Comparison of ENCODE assay signal across 20 mouse cellular contexts in genomic region chr7:73303818-73304217, GRCm38 (mm10).
DNase-seq lines count a peak whose midpoint lies in the region; ATAC-seq and TF ChIP-seq lines count a peak whose summit lies in the region.
"Had no signal": no experiment of that assay in that cellular context is flagged by ENCODE, and none has a peak within 500 bp of the region (broad histone marks: within the 10 kb centered on the region; RNA-seq: fewer than 3 reads in every experiment).

No protein-coding gene starts in this region.

- H3K4me2 ChIP-seq in hindbrain, embryonic 16.5 days (ENCODE audit: low read length) = no peak overlapping the region
- H3K4me2 ChIP-seq in forebrain, postnatal 0 days (ENCODE audit: low read depth) = no peak overlapping the region
- H3K4me2 ChIP-seq in midbrain, postnatal 0 days (ENCODE audit: low read depth, low read length, poor library complexity, severe bottlenecking) = no peak overlapping the region
- H3K4me2 ChIP-seq: embryonic facial prominence, embryonic 12.5 days; limb, embryonic 13.5 days; liver, embryonic 15.5 days had no signal

- no peaks in the 10 kb centered on the region for H3K9me3 ChIP-seq in hindbrain, embryonic 10.5 days
- H3K9me3 ChIP-seq in hindbrain, embryonic 16.5 days (ENCODE audit: control insufficient read depth, low read length) = no peaks in the 10 kb centered on the region
- no peaks in the 10 kb centered on the region for H3K9me3 ChIP-seq in forebrain, postnatal 0 days (ENCODE audit: low read length)
- H3K9me3 ChIP-seq in midbrain, embryonic 10.5 days (replicated peaks) = no peaks in the 10 kb centered on the region
- H3K9me3 ChIP-seq in midbrain, postnatal 0 days (ENCODE audit: low read length) = no peaks in the 10 kb centered on the region
- H3K9me3 ChIP-seq: embryonic facial prominence, embryonic 12.5 days; limb, embryonic 13.5 days; liver, embryonic 15.5 days; neural tube, embryonic 13.5 days had no signal

- H3K9ac ChIP-seq in hindbrain, embryonic 16.5 days (ENCODE audit: low read depth, low read length) = no peak overlapping the region
- H3K9ac ChIP-seq in forebrain, postnatal 0 days = no peak overlapping the region
- no peak overlapping the region for H3K9ac ChIP-seq in midbrain, postnatal 0 days (replicated peaks; ENCODE audit: low read length, poor library complexity, severe bottlenecking)
- H3K9ac ChIP-seq: embryonic facial prominence, embryonic 12.5 days; limb, embryonic 13.5 days; liver, embryonic 15.5 days; neural tube, embryonic 13.5 days had no signal

- 35% methylated on average over 9 of the region's 9 CpGs for WGBS in hindbrain, embryonic 10.5 days
- WGBS in hindbrain, embryonic 16.5 days = 21% methylated on average over 9 of the region's 9 CpGs
- WGBS in forebrain, postnatal 0 days = 13% methylated on average over 9 of the region's 9 CpGs
- 25% methylated on average over 9 of the region's 9 CpGs for WGBS in midbrain, embryonic 10.5 days
- WGBS in midbrain, postnatal 0 days = 12% methylated on average over 9 of the region's 9 CpGs

- no peak overlapping the region for H3K4me3 ChIP-seq in hindbrain, embryonic 10.5 days
- H3K4me3 ChIP-seq in hindbrain, embryonic 16.5 days (ENCODE audit: low read length) = no peak overlapping the region
- no peak overlapping the region for H3K4me3 ChIP-seq in forebrain, postnatal 0 days (ENCODE audit: low read depth, low read length)
- H3K4me3 ChIP-seq in midbrain, embryonic 10.5 days = no peak overlapping the region
- H3K4me3 ChIP-seq in midbrain, postnatal 0 days (ENCODE audit: low read depth, low read length) = no peak overlapping the region
- H3K4me3 ChIP-seq: embryonic facial prominence, embryonic 12.5 days; erythroblast, embryonic 14.5 days; heart, adult 2 months; limb, embryonic 13.5 days; liver, embryonic 15.5 days; neural tube, embryonic 13.5 days had no signal

- H3K27ac ChIP-seq in hindbrain, embryonic 10.5 days = peak overlapping the region; percentile 16
- H3K27ac ChIP-seq in hindbrain, embryonic 16.5 days (ENCODE audit: low read depth, low read length) = no peak overlapping the region
- no peak overlapping the region for H3K27ac ChIP-seq in forebrain, postnatal 0 days (ENCODE audit: low read depth, low read length)
- peak overlapping the region; percentile 84 for H3K27ac ChIP-seq in midbrain, embryonic 10.5 days (replicated peaks)
- H3K27ac ChIP-seq in midbrain, postnatal 0 days (ENCODE audit: low read depth, low read length) = no peak overlapping the region
- H3K27ac ChIP-seq: embryonic facial prominence, embryonic 12.5 days; heart, adult 2 months; limb, embryonic 13.5 days; liver, embryonic 15.5 days had no signal

- TF ChIP-seq CTCF in forebrain, postnatal 0 days (IDR thresholded peaks at IDR 0.05; ENCODE audit: low read depth) = no peak
- TF ChIP-seq CTCF in midbrain, postnatal 0 days (IDR thresholded peaks at IDR 0.05) = no peak

- no peaks in the 10 kb centered on the region for H3K36me3 ChIP-seq in hindbrain, embryonic 10.5 days
- no peaks in the 10 kb centered on the region for H3K36me3 ChIP-seq in hindbrain, embryonic 16.5 days (ENCODE audit: control insufficient read depth, insufficient read depth, low read length)
- H3K36me3 ChIP-seq in forebrain, postnatal 0 days (ENCODE audit: insufficient read depth) = no peaks in the 10 kb centered on the region
- H3K36me3 ChIP-seq in midbrain, embryonic 10.5 days = no peaks in the 10 kb centered on the region
- no peaks in the 10 kb centered on the region for H3K36me3 ChIP-seq in midbrain, postnatal 0 days (ENCODE audit: insufficient read depth, low read length)
- H3K36me3 ChIP-seq: embryonic facial prominence, embryonic 12.5 days; limb, embryonic 13.5 days; liver, embryonic 15.5 days; neural tube, embryonic 13.5 days had no signal

- no peak for DNase-seq in hindbrain, embryonic 10.5 days (ENCODE audit: low spot score)
- peak; percentile 55 for DNase-seq in forebrain, postnatal 0 days
- no peak for DNase-seq in midbrain, embryonic 10.5 days (ENCODE audit: low spot score)
- DNase-seq in midbrain, postnatal 0 days (ENCODE audit: low spot score) = no peak
- DNase-seq in spleen, postnatal 10 days (ENCODE audit: low spot score in 2 of 2) = no peak
- DNase-seq in natural killer cell, adult 2 months (ENCODE audit: low spot score in 2 of 2) = no peak
- DNase-seq in cerebellum, postnatal 36 days = no peak
- DNase-seq: adrenal gland, postnatal 25 days; cerebellum, adult 18-20 months; gastrocnemius, postnatal 10 days; heart, adult 2 months; kidney, adult 11 months; lung, postnatal 10 days had no signal

- ATAC-seq in hindbrain, embryonic 16.5 days = no peak
- ATAC-seq in forebrain, postnatal 0 days = peak; percentile 25; the same call in 1 of the 2 replicates
- ATAC-seq in midbrain, postnatal 0 days (ENCODE audit: low FRiP score) = 0 out of 2 replicates have a peak, but pooled peaks have one; percentile 35

- peaks cover 8% of the 10 kb centered on the region; the same call in 1 of the 2 replicates for H3K27me3 ChIP-seq in hindbrain, embryonic 10.5 days (ENCODE audit: insufficient read depth, poor library complexity, severe bottlenecking)
- no peaks in the 10 kb centered on the region for H3K27me3 ChIP-seq in hindbrain, embryonic 16.5 days (replicated peaks; ENCODE audit: control insufficient read depth, insufficient read depth, low read length)
- no peaks in the 10 kb centered on the region for H3K27me3 ChIP-seq in forebrain, postnatal 0 days (ENCODE audit: insufficient read depth, low read length)
- H3K27me3 ChIP-seq in midbrain, embryonic 10.5 days (ENCODE audit: low read depth, poor library complexity, severe bottlenecking) = 0 out of 2 replicates have a peak, but pooled peaks cover 4% of the 10 kb centered on the region
- no peaks in the 10 kb centered on the region for H3K27me3 ChIP-seq in midbrain, postnatal 0 days (ENCODE audit: insufficient read depth, low read length)
- H3K27me3 ChIP-seq: CH12.LX; embryonic facial prominence, embryonic 12.5 days; neural tube, embryonic 13.5 days had no signal

- peaks cover 69% of the 10 kb centered on the region for H3K4me1 ChIP-seq in hindbrain, embryonic 10.5 days (replicated peaks)
- H3K4me1 ChIP-seq in hindbrain, embryonic 16.5 days (ENCODE audit: control insufficient read depth, insufficient read depth, low read depth, low read length) = peaks cover 15% of the 10 kb centered on the region
- H3K4me1 ChIP-seq in forebrain, postnatal 0 days (ENCODE audit: insufficient read depth) = 0 out of 2 replicates have a peak, but pooled peaks cover 4% of the 10 kb centered on the region
- H3K4me1 ChIP-seq in midbrain, embryonic 10.5 days = peaks cover 71% of the 10 kb centered on the region
- H3K4me1 ChIP-seq in midbrain, postnatal 0 days (ENCODE audit: insufficient read depth, low read length) = peaks cover 9% of the 10 kb centered on the region; the same call in 1 of the 2 replicates
- H3K4me1 ChIP-seq: liver, embryonic 15.5 days had no signal

Comparison
In these comparisons a context has a peak if more than half of its experiments do, and no peak if none do; other contexts are left out.
1. H3K27ac ChIP-seq: peak in hindbrain, embryonic 10.5 days (single experiment) and midbrain, embryonic 10.5 days (single experiment); none in hindbrain, embryonic 16.5 days (single experiment), forebrain, postnatal 0 days (single experiment) and midbrain, postnatal 0 days (single experiment).